Mouse (Mus musculus) liver, adult (tissue): ENCODE measurements around the gene Ccdc182.

Source experiments
- GATA4 ChIP-seq: IDR thresholded peaks from 2 replicates; pipeline ENCODE4 v1.6.1; 2014; ENCODE audit warnings: mild to moderate bottlenecking, low read length; ENCODE audit not compliant: insufficient replicate concordance

Ccdc182 gene

GRCm38 (mm10) chr11:88334893-88335292 lies 41.0 kb downstream of the Ccdc182 start:
- TF ChIP-seq GATA4 = no peak

- no peak for TF ChIP-seq GATA4
These were observed 44.1 kb downstream of the Ccdc182 start for GRCm38 (mm10) chr11:88337926-88338325.
